Comparison of ENCODE assay signal across 22 mouse cellular contexts in genomic region chr16:29987595-29987994, GRCm38 (mm10).
DNase-seq lines count a peak whose midpoint lies in the region; ATAC-seq and TF ChIP-seq lines count a peak whose summit lies in the region.
"Had no signal": no experiment of that assay in that cellular context is flagged by ENCODE, and none has a peak within 500 bp of the region (broad histone marks: within the 10 kb centered on the region; RNA-seq: fewer than 3 reads in every experiment).

No protein-coding gene starts in this region.

- H3K36me3 ChIP-seq in intestine, embryonic 14.5 days (ENCODE audit: control insufficient read depth, insufficient read depth, low read length), result no peaks in the 10 kb centered on the region
- no peaks in the 10 kb centered on the region for H3K36me3 ChIP-seq in intestine, embryonic 15.5 days
- H3K36me3 ChIP-seq in intestine, postnatal 0 days (ENCODE audit: control insufficient read depth, insufficient read depth), result no peaks in the 10 kb centered on the region
- H3K36me3 ChIP-seq in liver, postnatal 0 days (replicated peaks; ENCODE audit: insufficient read depth, low read length), result no peaks in the 10 kb centered on the region
- no peaks in the 10 kb centered on the region for H3K36me3 ChIP-seq in liver, embryonic 11.5 days (ENCODE audit: control insufficient read depth, insufficient read depth, low read length)
- H3K36me3 ChIP-seq: embryonic facial prominence, embryonic 13.5 days; embryonic facial prominence, embryonic 15.5 days; forebrain, embryonic 10.5 days; forebrain, embryonic 12.5 days had no signal

- no peak overlapping the region for H3K9ac ChIP-seq in intestine, embryonic 14.5 days (ENCODE audit: low read length)
- H3K9ac ChIP-seq in intestine, embryonic 15.5 days, result no peak overlapping the region
- H3K9ac ChIP-seq in intestine, postnatal 0 days (ENCODE audit: low read depth, low read length), result no peak overlapping the region
- H3K9ac ChIP-seq in liver, postnatal 0 days (replicated peaks), result no peak overlapping the region
- H3K9ac ChIP-seq in liver, embryonic 11.5 days (ENCODE audit: low read depth, low read length), result no peak overlapping the region
- H3K9ac ChIP-seq: embryonic facial prominence, embryonic 13.5 days; embryonic facial prominence, embryonic 15.5 days; forebrain, embryonic 12.5 days had no signal

- no peak for TF ChIP-seq EP300 in liver, postnatal 0 days (IDR thresholded peaks at IDR 0.05; ENCODE audit: low read depth)

- no peaks in the 10 kb centered on the region for H3K9me3 ChIP-seq in intestine, embryonic 14.5 days (ENCODE audit: control insufficient read depth, low read length)
- no peaks in the 10 kb centered on the region for H3K9me3 ChIP-seq in intestine, embryonic 15.5 days
- no peaks in the 10 kb centered on the region for H3K9me3 ChIP-seq in intestine, postnatal 0 days (ENCODE audit: control insufficient read depth)
- H3K9me3 ChIP-seq in liver, postnatal 0 days (ENCODE audit: low read length), result no peaks in the 10 kb centered on the region
- no peaks in the 10 kb centered on the region for H3K9me3 ChIP-seq in liver, embryonic 11.5 days (ENCODE audit: control insufficient read depth, low read length)
- H3K9me3 ChIP-seq: embryonic facial prominence, embryonic 13.5 days; embryonic facial prominence, embryonic 15.5 days; forebrain, embryonic 10.5 days; forebrain, embryonic 12.5 days had no signal

- ATAC-seq in intestine, embryonic 14.5 days (replicated peaks; ENCODE audit: low FRiP score, low TSS enrichment, low read depth), result 0 out of 2 replicates have a peak, but pooled peaks have one; percentile 57
- ATAC-seq in intestine, embryonic 15.5 days, result peak; percentile 66
- ATAC-seq in intestine, postnatal 0 days, result 0 out of 2 replicates have a peak, but pooled peaks have one; percentile 11
- no peak for ATAC-seq in liver, postnatal 0 days
- no peak for ATAC-seq in liver, embryonic 11.5 days (replicated peaks; ENCODE audit: low FRiP score)
- ATAC-seq: forebrain, embryonic 14.5 days had no signal

- DNase-seq in intestine, embryonic 14.5 days (ENCODE audit: low spot score), result no peak
- no peak for DNase-seq in right cerebral cortex, adult 2 months (ENCODE audit: low spot score in 2 of 2)
- no peak for DNase-seq in liver, postnatal 0 days
- no peak for DNase-seq in liver, embryonic 11.5 days (ENCODE audit: low spot score)
- DNase-seq: adrenal gland, adult 2 months; adrenal gland, postnatal 10 days; adrenal gland, postnatal 25 days; cerebellum, adult 11 months; cerebellum, adult 18-20 months; cerebellum, adult 8-10 months; cerebellum, adult 9-11 months; cerebellum, postnatal 14 days; cerebellum, postnatal 36 days; embryo, embryonic 11 days had no signal

- WGBS in intestine, embryonic 14.5 days, result 82% methylated on average over 4 of the region's 4 CpGs
- WGBS in intestine, embryonic 15.5 days, result 79% methylated on average over 4 of the region's 4 CpGs
- 55% methylated on average over 4 of the region's 4 CpGs for WGBS in intestine, postnatal 0 days
- WGBS in liver, postnatal 0 days (ENCODE audit: insufficient replicate concordance), result 79% methylated on average over 4 of the region's 4 CpGs
- WGBS in liver, embryonic 11.5 days, result 84% methylated on average over 4 of the region's 4 CpGs

- H3K4me3 ChIP-seq in intestine, embryonic 14.5 days (ENCODE audit: low read depth, low read length), result no peak overlapping the region
- H3K4me3 ChIP-seq in intestine, embryonic 15.5 days (replicated peaks), result no peak overlapping the region
- H3K4me3 ChIP-seq in intestine, postnatal 0 days (ENCODE audit: low read depth, low read length), result no peak overlapping the region
- H3K4me3 ChIP-seq in liver, postnatal 0 days (ENCODE audit: low read depth, low read length), result no peak overlapping the region
- no peak overlapping the region for H3K4me3 ChIP-seq in liver, embryonic 11.5 days (ENCODE audit: low read depth, low read length)
- H3K4me3 ChIP-seq: embryonic facial prominence, embryonic 13.5 days; embryonic facial prominence, embryonic 15.5 days; erythroblast, embryonic 14.5 days; forebrain, embryonic 10.5 days; forebrain, embryonic 12.5 days had no signal

- H3K27me3 ChIP-seq in intestine, embryonic 14.5 days (replicated peaks; ENCODE audit: control insufficient read depth, insufficient read depth, low read length), result no peaks in the 10 kb centered on the region
- no peaks in the 10 kb centered on the region for H3K27me3 ChIP-seq in intestine, embryonic 15.5 days (replicated peaks)
- H3K27me3 ChIP-seq in intestine, postnatal 0 days (replicated peaks; ENCODE audit: control insufficient read depth, insufficient read depth, low read length), result no peaks in the 10 kb centered on the region
- H3K27me3 ChIP-seq in liver, postnatal 0 days (ENCODE audit: insufficient read depth, low read length), result no peaks in the 10 kb centered on the region
- no peaks in the 10 kb centered on the region for H3K27me3 ChIP-seq in liver, embryonic 11.5 days (replicated peaks; ENCODE audit: control insufficient read depth, insufficient read depth, low read length)
- H3K27me3 ChIP-seq: embryonic facial prominence, embryonic 13.5 days; embryonic facial prominence, embryonic 15.5 days had no signal

- H3K4me2 ChIP-seq in intestine, embryonic 14.5 days (ENCODE audit: low read length), result no peak overlapping the region
- H3K4me2 ChIP-seq in intestine, embryonic 15.5 days (replicated peaks), result no peak overlapping the region
- no peak overlapping the region for H3K4me2 ChIP-seq in intestine, postnatal 0 days (replicated peaks; ENCODE audit: low read depth)
- no peak overlapping the region for H3K4me2 ChIP-seq in liver, postnatal 0 days (ENCODE audit: low read depth, low read length)
- H3K4me2 ChIP-seq in liver, embryonic 11.5 days, result no peak overlapping the region
- H3K4me2 ChIP-seq: embryonic facial prominence, embryonic 13.5 days; embryonic facial prominence, embryonic 15.5 days; forebrain, embryonic 12.5 days had no signal

- H3K4me1 ChIP-seq in intestine, embryonic 14.5 days (replicated peaks; ENCODE audit: control insufficient read depth, insufficient read depth, low read length), result peaks cover 10% of the 10 kb centered on the region; the same call in 1 of the 2 replicates
- H3K4me1 ChIP-seq in intestine, embryonic 15.5 days (replicated peaks), result peaks cover 18% of the 10 kb centered on the region
- peaks cover 18% of the 10 kb centered on the region for H3K4me1 ChIP-seq in intestine, postnatal 0 days (replicated peaks; ENCODE audit: control insufficient read depth, insufficient read depth, low read length)
- H3K4me1 ChIP-seq in liver, postnatal 0 days (ENCODE audit: insufficient read depth), result peaks cover 28% of the 10 kb centered on the region
- H3K4me1 ChIP-seq in liver, embryonic 11.5 days (replicated peaks; ENCODE audit: control insufficient read depth, insufficient read depth, low read length), result 0 out of 2 replicates have a peak, but pooled peaks cover 2% of the 10 kb centered on the region
- H3K4me1 ChIP-seq: embryonic facial prominence, embryonic 15.5 days had no signal

- no peak for TF ChIP-seq CTCF in intestine, postnatal 0 days (IDR thresholded peaks at IDR 0.05; ENCODE audit: low read depth)
- no peak for TF ChIP-seq CTCF in liver, postnatal 0 days (IDR thresholded peaks at IDR 0.05; ENCODE audit: low read depth)

- no peak overlapping the region for H3K27ac ChIP-seq in intestine, embryonic 14.5 days (ENCODE audit: low read depth)
- H3K27ac ChIP-seq in intestine, embryonic 15.5 days, result no peak overlapping the region
- H3K27ac ChIP-seq in intestine, postnatal 0 days (ENCODE audit: low read depth, low read length), result no peak overlapping the region
- H3K27ac ChIP-seq in liver, postnatal 0 days (ENCODE audit: low read depth), result no peak overlapping the region
- no peak overlapping the region for H3K27ac ChIP-seq in liver, embryonic 11.5 days (ENCODE audit: low read depth, low read length)
- H3K27ac ChIP-seq: embryonic facial prominence, embryonic 13.5 days; embryonic facial prominence, embryonic 15.5 days; forebrain, embryonic 10.5 days; forebrain, embryonic 12.5 days had no signal

Comparison
In these comparisons a context has a peak if more than half of its experiments do, and no peak if none do; other contexts are left out.
1. ATAC-seq: peak in intestine, embryonic 14.5 days (single experiment), intestine, embryonic 15.5 days (single experiment) and intestine, postnatal 0 days (single experiment); none in liver, postnatal 0 days (single experiment) and liver, embryonic 11.5 days (single experiment).